Mouse (Mus musculus): Measurements from ENCODE around the gene Lhx8. TPM values are rescaled to one million over a fixed set of nuclear protein-coding genes. Genes with fewer than 3 reads are reported as not detected.

Lhx8 gene
- total and polyA plus RNA-seq, 2 experiments: not detected

- H3K27ac ChIP-seq (replicated peaks; ENCODE audit: insufficient read depth, low read depth, low read length): no peak overlapping the region
- H3K79me2 ChIP-seq (ENCODE audit: control insufficient read depth, insufficient read depth, low read length): no peaks in the 10 kb centered on the region
- H3K36me3 ChIP-seq (ENCODE audit: control insufficient read depth, insufficient read depth, low read length): no peaks in the 10 kb centered on the region
- TF ChIP-seq CTCF (IDR thresholded peaks at IDR 0.05; ENCODE audit: low read depth, low read length): no peak
- no peak for TF ChIP-seq POLR2A (IDR thresholded peaks at IDR 0.05; ENCODE audit: extremely low read depth, insufficient read depth, low read length)
- no peak overlapping the region for H3K4me3 ChIP-seq (ENCODE audit: insufficient read depth, low read depth, low read length)
- peaks cover 38% of the 10 kb centered on the region for H3K27me3 ChIP-seq (ENCODE audit: control insufficient read depth, insufficient read depth, low read length)
- WGBS: 3% methylated on average over 85 of the region's 86 CpGs
- no peak overlapping the region for H3K9ac ChIP-seq (ENCODE audit: low read depth, low read length)
- H3K4me1 ChIP-seq (ENCODE audit: control insufficient read depth, insufficient read depth, low read length): peaks cover 2% of the 10 kb centered on the region; the same call in 1 of the 2 replicates
- no peak for DNase-seq (ENCODE audit: extremely low read depth, low read depth, low spot score)
Observed at GRCm38 (mm10) chr3:154327883-154328720, 2.4 kb downstream of the Lhx8 start.

- no peak for DNase-seq (ENCODE audit: extremely low read depth, low read depth, low spot score)
- TF ChIP-seq POLR2A (IDR thresholded peaks at IDR 0.05; ENCODE audit: extremely low read depth, insufficient read depth, low read length) (no peak), CTCF (IDR thresholded peaks at IDR 0.05; ENCODE audit: low read depth, low read length) (no peak)
- H3K27ac ChIP-seq (replicated peaks; ENCODE audit: insufficient read depth, low read depth, low read length): no peak overlapping the region
- WGBS: 5% methylated on average over 13 of the region's 13 CpGs
- peaks cover 35% of the 10 kb centered on the region for H3K27me3 ChIP-seq (ENCODE audit: control insufficient read depth, insufficient read depth, low read length)
- H3K9ac ChIP-seq (ENCODE audit: low read depth, low read length): no peak overlapping the region
- peaks cover 2% of the 10 kb centered on the region; the same call in 1 of the 2 replicates for H3K4me1 ChIP-seq (ENCODE audit: control insufficient read depth, insufficient read depth, low read length)
- no peaks in the 10 kb centered on the region for H3K36me3 ChIP-seq (ENCODE audit: control insufficient read depth, insufficient read depth, low read length)
- H3K4me3 ChIP-seq (ENCODE audit: insufficient read depth, low read depth, low read length): no peak overlapping the region
- H3K79me2 ChIP-seq (ENCODE audit: control insufficient read depth, insufficient read depth, low read length): no peaks in the 10 kb centered on the region
Observed at GRCm38 (mm10) chr3:154327110-154327882, 3.2 kb downstream of the Lhx8 start.

GRCm38 (mm10) chr3:154321921-154322574, 8.4 kb downstream of the Lhx8 start:
- no peak for DNase-seq (ENCODE audit: extremely low read depth, low read depth, low spot score)
- H3K27me3 ChIP-seq (ENCODE audit: control insufficient read depth, insufficient read depth, low read length): peaks cover 8% of the 10 kb centered on the region; the same call in 1 of the 2 replicates
- H3K27ac ChIP-seq (replicated peaks; ENCODE audit: insufficient read depth, low read depth, low read length): no peak overlapping the region

GRCm38 (mm10) chr3:154317651-154318248, 12.7 kb downstream of the Lhx8 start:
- DNase-seq (ENCODE audit: extremely low read depth, low read depth, low spot score): no peak
- no peaks in the 10 kb centered on the region for H3K4me1 ChIP-seq (ENCODE audit: control insufficient read depth, insufficient read depth, low read length)
- WGBS: 17% methylated on average over 5 of the region's 5 CpGs
- H3K36me3 ChIP-seq (ENCODE audit: control insufficient read depth, insufficient read depth, low read length): no peaks in the 10 kb centered on the region
- 0 out of 2 replicates have a peak, but pooled peaks cover 3% of the 10 kb centered on the region for H3K27me3 ChIP-seq (ENCODE audit: control insufficient read depth, insufficient read depth, low read length)
- no peaks in the 10 kb centered on the region for H3K79me2 ChIP-seq (ENCODE audit: control insufficient read depth, insufficient read depth, low read length)
- peak; percentile 40; the same call in 1 of the 2 replicates for TF ChIP-seq CTCF (IDR thresholded peaks at IDR 0.05; ENCODE audit: low read depth, low read length)
- TF ChIP-seq POLR2A (IDR thresholded peaks at IDR 0.05; ENCODE audit: extremely low read depth, insufficient read depth, low read length): no peak
- no peak overlapping the region for H3K27ac ChIP-seq (replicated peaks; ENCODE audit: insufficient read depth, low read depth, low read length)
- H3K9ac ChIP-seq (ENCODE audit: low read depth, low read length): no peak overlapping the region
- no peak overlapping the region for H3K4me3 ChIP-seq (ENCODE audit: insufficient read depth, low read depth, low read length)

More at GRCm38 (mm10) chr3:154321921-154322574, 8.4 kb downstream of the Lhx8 start:
- no peaks in the 10 kb centered on the region for H3K4me1 ChIP-seq (ENCODE audit: control insufficient read depth, insufficient read depth, low read length)
- WGBS: 58% methylated on average over 13 of the region's 13 CpGs
- no peaks in the 10 kb centered on the region for H3K36me3 ChIP-seq (ENCODE audit: control insufficient read depth, insufficient read depth, low read length)
- TF ChIP-seq CTCF (IDR thresholded peaks at IDR 0.05; ENCODE audit: low read depth, low read length) (no peak), POLR2A (IDR thresholded peaks at IDR 0.05; ENCODE audit: extremely low read depth, insufficient read depth, low read length) (no peak)
- no peak overlapping the region for H3K9ac ChIP-seq (ENCODE audit: low read depth, low read length)
- no peaks in the 10 kb centered on the region for H3K79me2 ChIP-seq (ENCODE audit: control insufficient read depth, insufficient read depth, low read length)
- no peak overlapping the region for H3K4me3 ChIP-seq (ENCODE audit: insufficient read depth, low read depth, low read length)

GRCm38 (mm10) chr3:154305163-154305884, 25.1 kb downstream of the Lhx8 start:
- no peak overlapping the region for H3K27ac ChIP-seq (replicated peaks; ENCODE audit: insufficient read depth, low read depth, low read length)
- TF ChIP-seq CTCF (IDR thresholded peaks at IDR 0.05; ENCODE audit: low read depth, low read length) (no peak), POLR2A (IDR thresholded peaks at IDR 0.05; ENCODE audit: extremely low read depth, insufficient read depth, low read length) (no peak)
- H3K9ac ChIP-seq (ENCODE audit: low read depth, low read length): no peak overlapping the region
- no peak for DNase-seq (ENCODE audit: extremely low read depth, low read depth, low spot score)
- WGBS: 59% methylated on average over 16 of the region's 16 CpGs
- H3K79me2 ChIP-seq (ENCODE audit: control insufficient read depth, insufficient read depth, low read length): no peaks in the 10 kb centered on the region
- no peaks in the 10 kb centered on the region for H3K4me1 ChIP-seq (ENCODE audit: control insufficient read depth, insufficient read depth, low read length)
- no peak overlapping the region for H3K4me3 ChIP-seq (ENCODE audit: insufficient read depth, low read depth, low read length)
- H3K27me3 ChIP-seq (ENCODE audit: control insufficient read depth, insufficient read depth, low read length): no peaks in the 10 kb centered on the region; the same call in 1 of the 2 replicates
- no peaks in the 10 kb centered on the region for H3K36me3 ChIP-seq (ENCODE audit: control insufficient read depth, insufficient read depth, low read length)

All from liver, adult 2 months (tissue).